Mouse (Mus musculus): ENCODE measurements at regions not wholly inside any gene's neighbourhood (a gene's known extent, or its start where the extent isn't known, plus 50 kb on each side); places are given as distances from the start of the nearest gene placed in this dataset.

DNA sequence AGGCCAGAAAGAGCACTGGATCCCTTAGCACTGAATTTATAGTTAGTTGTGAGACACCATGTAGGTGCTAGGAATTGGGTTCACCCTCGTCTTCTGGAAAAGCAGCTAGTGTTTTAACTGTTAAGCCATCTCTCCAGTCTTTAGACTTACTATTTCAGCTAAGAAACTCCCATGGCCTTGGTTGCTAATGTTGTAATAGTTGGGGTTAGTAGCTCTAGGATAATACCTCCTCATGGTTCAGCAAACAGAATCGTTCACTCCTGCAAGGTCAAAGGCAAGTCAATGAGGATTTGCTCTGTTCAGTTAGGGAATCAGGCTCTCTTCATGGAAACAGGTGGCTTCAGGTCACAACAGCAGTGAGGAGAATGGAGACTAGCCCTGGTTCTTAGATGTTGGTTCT, 118.7 kb upstream of the Kbtbd8 start:
- H3K4me2 ChIP-seq: no peak overlapping the region
- WGBS: 74% methylated on average over 2 of the region's 2 CpGs
- no peaks in the 10 kb centered on the region for H3K36me3 ChIP-seq
- H3K27ac ChIP-seq: no peak overlapping the region
- H3K27me3 ChIP-seq: no peaks in the 10 kb centered on the region
- H3K4me1 ChIP-seq: no peaks in the 10 kb centered on the region
- H3K4me3 ChIP-seq: no peak overlapping the region
- no peak overlapping the region for H3K9ac ChIP-seq
- ATAC-seq (ENCODE audit: borderline replicate concordance, extremely low read depth, low FRiP score, low TSS enrichment): no peak
- H3K9me3 ChIP-seq: no peaks in the 10 kb centered on the region

DNA sequence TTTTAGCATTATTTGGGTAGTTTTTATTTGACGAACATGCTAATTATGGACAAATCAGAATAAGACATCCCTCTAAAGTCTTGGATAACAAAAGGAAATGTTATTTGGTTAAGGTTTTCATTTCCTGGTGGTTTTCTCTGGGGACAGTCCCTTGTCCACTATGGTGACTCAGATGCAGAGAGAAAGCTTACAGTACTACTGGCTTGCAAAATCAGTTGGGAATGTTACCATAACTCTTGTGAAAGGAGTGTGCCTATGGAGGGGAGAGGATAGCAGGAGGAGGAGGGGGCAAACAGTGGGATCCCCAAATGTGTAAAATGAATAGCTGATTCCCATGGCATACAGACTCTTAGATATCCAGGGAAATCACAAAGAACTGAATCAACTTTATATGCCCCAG, 122.7 kb upstream of the Kbtbd8 start:
- Histone ChIP-seq H3K4me1 (no peaks in the 10 kb centered on the region), H3K4me3 (no peak overlapping the region), H3K27me3 (no peaks in the 10 kb centered on the region), H3K4me2 (no peak overlapping the region), H3K9ac (no peak overlapping the region), H3K36me3 (no peaks in the 10 kb centered on the region), H3K9me3 (no peaks in the 10 kb centered on the region), H3K27ac (no peak overlapping the region)
- no peak for ATAC-seq (ENCODE audit: borderline replicate concordance, extremely low read depth, low FRiP score, low TSS enrichment)
- 97% methylated on average over 1 of the region's 1 CpGs for WGBS

DNA sequence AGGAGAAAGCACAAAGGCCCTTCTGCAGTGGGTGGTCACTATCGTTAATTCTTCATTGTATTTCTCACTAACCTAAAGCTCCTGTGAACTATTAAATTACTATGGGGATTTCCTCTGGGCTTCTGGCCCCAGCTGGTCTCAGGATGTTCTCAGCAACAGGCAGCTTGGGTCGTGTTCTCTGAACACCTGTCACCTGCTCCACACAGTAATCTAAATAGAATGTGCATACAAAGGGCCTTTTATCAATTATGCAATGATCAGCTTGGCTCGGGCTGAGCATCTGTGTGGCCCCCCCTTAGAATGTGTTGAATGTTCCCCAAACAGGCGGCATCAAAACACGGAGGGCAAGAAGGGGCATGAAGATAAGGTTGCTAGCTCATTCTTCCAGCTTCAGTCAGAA, 129.6 kb upstream of the Kbtbd8 start:
- H3K36me3 ChIP-seq: no peaks in the 10 kb centered on the region
- no peak for ATAC-seq (ENCODE audit: borderline replicate concordance, extremely low read depth, low FRiP score, low TSS enrichment)
- no peaks in the 10 kb centered on the region for H3K4me1 ChIP-seq
- H3K9me3 ChIP-seq: no peaks in the 10 kb centered on the region
- H3K27me3 ChIP-seq: no peaks in the 10 kb centered on the region
- 49% methylated on average over 5 of the region's 5 CpGs for WGBS
- no peak overlapping the region for H3K4me3 ChIP-seq
- H3K9ac ChIP-seq: no peak overlapping the region
- H3K4me2 ChIP-seq: no peak overlapping the region
- H3K27ac ChIP-seq: no peak overlapping the region

DNA sequence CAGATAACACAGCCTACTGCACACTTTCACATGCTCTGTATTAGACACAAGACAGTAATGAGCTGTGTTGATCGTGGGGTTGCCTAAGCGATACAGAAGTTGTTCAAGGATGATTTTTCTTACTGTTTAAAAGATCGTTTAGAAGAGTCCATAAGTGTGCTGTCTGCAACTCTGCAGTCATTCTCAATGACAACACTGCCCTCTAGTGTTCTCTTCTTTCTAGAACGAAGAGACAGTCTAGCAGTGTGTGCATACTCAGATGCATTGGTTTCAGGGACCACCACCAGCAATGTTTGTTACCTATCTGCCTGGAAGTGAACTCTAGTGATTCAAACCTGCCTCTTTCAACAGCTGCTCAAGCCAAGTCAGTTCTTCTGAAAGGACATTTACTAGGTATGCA, 130.7 kb upstream of the Kbtbd8 start:
- H3K4me3 ChIP-seq: no peak overlapping the region
- 9% methylated on average over 4 of the region's 4 CpGs for WGBS
- ATAC-seq (ENCODE audit: borderline replicate concordance, extremely low read depth, low FRiP score, low TSS enrichment): peak; percentile 81
- no peaks in the 10 kb centered on the region for H3K4me1 ChIP-seq
- no peaks in the 10 kb centered on the region for H3K36me3 ChIP-seq
- no peak overlapping the region for H3K4me2 ChIP-seq
- H3K9ac ChIP-seq: no peak overlapping the region
- no peak overlapping the region for H3K27ac ChIP-seq
- H3K9me3 ChIP-seq: no peaks in the 10 kb centered on the region
- no peaks in the 10 kb centered on the region for H3K27me3 ChIP-seq

DNA sequence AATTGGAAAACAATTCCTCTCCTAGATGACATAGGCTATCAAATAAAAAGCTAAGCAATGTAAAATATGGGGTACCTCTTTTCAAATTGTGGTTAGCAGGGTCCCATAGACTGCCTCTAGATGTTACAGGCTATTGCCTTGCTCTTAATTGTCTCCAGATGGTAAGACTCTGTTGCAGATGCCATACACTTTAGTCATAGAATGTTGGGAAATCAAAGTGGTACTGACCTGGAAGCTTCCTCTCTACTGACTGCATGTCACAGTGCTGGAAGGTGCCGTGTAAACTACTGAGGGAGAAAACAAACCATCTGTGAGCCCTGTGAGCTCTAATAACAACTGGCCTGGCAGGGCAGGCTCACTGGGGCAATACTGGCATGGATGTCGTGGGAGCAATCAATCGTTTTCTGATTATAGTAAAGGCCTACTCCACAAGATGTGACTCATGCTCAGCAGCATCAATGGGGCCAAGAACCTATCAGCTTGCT, 132.6 kb upstream of the Kbtbd8 start:
- ATAC-seq (ENCODE audit: borderline replicate concordance, extremely low read depth, low FRiP score, low TSS enrichment): no peak
- 67% methylated on average over 3 of the region's 3 CpGs for WGBS

DNA sequence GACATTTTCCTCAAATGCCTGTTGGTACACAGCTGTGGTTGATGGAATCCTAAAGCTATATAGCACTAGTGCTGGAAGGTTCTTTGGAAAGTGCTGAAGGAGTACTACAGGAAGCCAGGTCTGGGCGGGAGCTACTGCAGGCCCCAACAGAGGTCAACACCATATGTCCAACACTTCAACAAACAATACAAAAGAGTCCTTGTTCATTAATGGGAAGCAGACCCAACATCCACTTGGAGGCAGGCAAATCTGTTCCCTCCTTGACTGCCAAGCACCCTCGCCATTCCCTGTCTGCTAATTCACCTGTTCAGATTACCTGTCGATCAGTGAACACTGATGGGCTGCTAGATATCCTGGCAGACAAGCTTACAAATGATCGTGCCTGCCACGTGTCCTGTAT, 148.4 kb upstream of the Kbtbd8 start:
- no peak overlapping the region for H3K4me2 ChIP-seq
- H3K9ac ChIP-seq: no peak overlapping the region
- WGBS: 40% methylated on average over 5 of the region's 5 CpGs
- no peak overlapping the region for H3K4me3 ChIP-seq
- peaks cover 3% of the 10 kb centered on the region; the same call in 1 of the 2 replicates for H3K27me3 ChIP-seq
- no peak for ATAC-seq (ENCODE audit: borderline replicate concordance, extremely low read depth, low FRiP score, low TSS enrichment)
- H3K27ac ChIP-seq: no peak overlapping the region
- no peaks in the 10 kb centered on the region for H3K9me3 ChIP-seq
- H3K4me1 ChIP-seq: no peaks in the 10 kb centered on the region
- no peaks in the 10 kb centered on the region for H3K36me3 ChIP-seq

More for the DNA sequence above, 132.6 kb upstream of the Kbtbd8 start:
- no peak overlapping the region for H3K9ac ChIP-seq
- no peak overlapping the region for H3K4me2 ChIP-seq
- no peaks in the 10 kb centered on the region for H3K27me3 ChIP-seq
- H3K36me3 ChIP-seq: no peaks in the 10 kb centered on the region
- H3K4me1 ChIP-seq: no peaks in the 10 kb centered on the region
- H3K9me3 ChIP-seq: no peaks in the 10 kb centered on the region
- H3K27ac ChIP-seq: no peak overlapping the region
- no peak overlapping the region for H3K4me3 ChIP-seq

DNA sequence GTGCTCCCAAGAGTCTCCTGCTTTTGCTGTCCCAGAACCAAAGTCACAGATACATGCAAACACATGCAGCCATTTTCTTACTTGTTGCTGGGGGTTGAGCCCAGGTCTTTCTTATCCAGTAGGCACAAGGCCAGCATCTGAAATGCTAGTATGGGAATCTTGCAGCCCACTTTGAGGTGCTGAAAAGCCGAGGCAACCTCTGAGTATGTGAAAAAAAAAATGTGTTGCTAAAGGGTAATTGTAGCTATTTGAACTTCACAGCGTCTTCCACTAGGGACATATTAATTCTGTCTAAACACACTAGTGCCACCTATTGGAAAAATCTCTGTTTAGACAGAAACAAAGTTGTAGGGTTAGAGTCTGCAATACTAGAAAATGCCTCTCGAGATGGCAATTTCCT, 150.1 kb upstream of the Kbtbd8 start:
- ATAC-seq (ENCODE audit: borderline replicate concordance, extremely low read depth, low FRiP score, low TSS enrichment): no peak
- Histone ChIP-seq H3K27me3 (peaks cover 3% of the 10 kb centered on the region; the same call in 1 of the 2 replicates), H3K36me3 (no peaks in the 10 kb centered on the region), H3K9ac (no peak overlapping the region), H3K4me2 (no peak overlapping the region), H3K4me3 (no peak overlapping the region), H3K4me1 (no peaks in the 10 kb centered on the region), H3K27ac (no peak overlapping the region), H3K9me3 (no peaks in the 10 kb centered on the region)
- WGBS: 5% methylated on average over 3 of the region's 3 CpGs

DNA sequence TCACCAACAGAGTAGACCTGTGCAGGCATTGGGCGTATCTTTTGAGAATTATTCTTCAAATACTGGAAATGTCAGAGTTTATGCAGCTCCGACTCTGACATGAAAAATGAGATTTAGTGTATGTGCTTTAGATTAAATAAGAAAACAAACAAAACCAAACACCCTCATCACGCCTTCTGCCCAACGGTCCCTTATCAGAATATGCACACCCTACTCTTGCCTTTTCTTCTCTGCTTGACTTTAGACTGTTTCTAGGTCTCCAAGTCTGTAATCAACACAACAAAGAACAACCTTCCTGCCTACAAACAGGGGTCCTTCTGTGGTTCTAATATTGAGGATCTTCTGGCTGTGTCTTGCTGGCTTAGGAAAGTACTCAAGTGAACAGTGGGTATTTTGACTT, 153.8 kb upstream of the Kbtbd8 start:
- Histone ChIP-seq H3K4me2 (no peak overlapping the region), H3K36me3 (no peaks in the 10 kb centered on the region), H3K27ac (no peak overlapping the region), H3K27me3 (peaks cover 3% of the 10 kb centered on the region; the same call in 1 of the 2 replicates), H3K4me3 (no peak overlapping the region), H3K9ac (no peak overlapping the region), H3K9me3 (no peaks in the 10 kb centered on the region), H3K4me1 (no peaks in the 10 kb centered on the region)
- WGBS: 38% methylated on average over 4 of the region's 4 CpGs
- ATAC-seq (ENCODE audit: borderline replicate concordance, extremely low read depth, low FRiP score, low TSS enrichment): no peak

DNA sequence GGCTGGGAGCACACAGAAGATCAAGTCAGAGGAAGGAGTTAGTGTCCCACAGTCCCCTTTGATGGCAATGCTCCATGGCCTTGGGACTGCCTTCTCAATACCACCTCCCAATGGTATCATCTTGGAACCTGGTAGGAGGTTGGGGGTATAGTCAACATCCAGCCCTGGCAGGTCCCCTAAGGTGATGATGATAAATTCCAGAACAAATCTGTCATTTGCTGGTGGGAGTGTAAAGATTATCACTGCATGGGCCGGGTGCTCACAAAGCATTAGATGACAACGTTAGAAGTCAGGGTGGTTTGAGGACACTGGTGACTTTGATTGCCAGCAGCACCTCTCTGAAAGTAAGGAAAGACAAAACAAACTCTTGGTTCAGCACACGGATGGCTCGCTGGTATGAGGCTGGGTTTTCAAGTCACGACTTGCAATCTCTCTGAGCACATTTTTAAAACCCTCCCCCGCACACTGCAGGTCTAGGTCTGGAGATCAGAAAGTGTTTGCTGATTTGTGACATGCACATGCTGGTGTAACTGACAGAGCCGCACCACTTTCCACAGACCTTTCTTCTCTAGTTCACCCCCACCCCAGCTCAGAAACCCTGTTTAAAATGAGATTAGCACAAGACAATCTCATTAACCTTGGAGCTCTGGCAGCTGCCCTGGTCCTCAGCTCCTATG, 154.5 kb upstream of the Kbtbd8 start:
- H3K4me3 ChIP-seq: no peak overlapping the region
- H3K27me3 ChIP-seq: 0 out of 2 replicates have a peak, but pooled peaks cover 3% of the 10 kb centered on the region
- no peak overlapping the region for H3K9ac ChIP-seq
- 18% methylated on average over 7 of the region's 7 CpGs for WGBS
- no peak overlapping the region for H3K27ac ChIP-seq
- H3K9me3 ChIP-seq: no peaks in the 10 kb centered on the region
- H3K4me2 ChIP-seq: no peak overlapping the region
- H3K36me3 ChIP-seq: no peaks in the 10 kb centered on the region
- ATAC-seq (ENCODE audit: borderline replicate concordance, extremely low read depth, low FRiP score, low TSS enrichment): no peak
- no peaks in the 10 kb centered on the region for H3K4me1 ChIP-seq

DNA sequence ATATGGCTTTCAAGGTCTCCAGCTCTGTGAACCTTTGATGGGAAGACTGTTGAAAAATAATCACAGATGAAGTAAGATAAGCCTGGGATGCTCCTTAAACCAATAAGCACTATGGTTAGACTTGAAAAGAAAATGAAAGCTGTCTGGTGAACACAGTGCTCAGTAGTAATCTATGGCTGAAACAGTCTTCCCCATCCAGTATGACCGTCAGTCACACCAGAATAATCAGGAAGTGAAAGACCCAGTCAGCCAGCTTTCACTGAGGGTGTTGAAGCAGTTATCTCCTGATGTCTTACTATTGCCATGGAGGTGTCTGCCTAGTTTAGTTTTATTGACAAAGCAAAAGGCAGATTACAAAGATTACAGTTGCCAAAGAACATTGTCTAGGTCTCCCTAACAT, 155.2 kb upstream of the Kbtbd8 start:
- no peak overlapping the region for H3K27ac ChIP-seq
- H3K4me1 ChIP-seq: no peaks in the 10 kb centered on the region
- H3K27me3 ChIP-seq: 0 out of 2 replicates have a peak, but pooled peaks cover under 1% of the 10 kb centered on the region
- 71% methylated on average over 1 of the region's 1 CpGs for WGBS
- H3K4me3 ChIP-seq: no peak overlapping the region
- no peaks in the 10 kb centered on the region for H3K36me3 ChIP-seq
- no peak overlapping the region for H3K4me2 ChIP-seq
- H3K9ac ChIP-seq: no peak overlapping the region
- no peaks in the 10 kb centered on the region for H3K9me3 ChIP-seq
- no peak for ATAC-seq (ENCODE audit: borderline replicate concordance, extremely low read depth, low FRiP score, low TSS enrichment)

DNA sequence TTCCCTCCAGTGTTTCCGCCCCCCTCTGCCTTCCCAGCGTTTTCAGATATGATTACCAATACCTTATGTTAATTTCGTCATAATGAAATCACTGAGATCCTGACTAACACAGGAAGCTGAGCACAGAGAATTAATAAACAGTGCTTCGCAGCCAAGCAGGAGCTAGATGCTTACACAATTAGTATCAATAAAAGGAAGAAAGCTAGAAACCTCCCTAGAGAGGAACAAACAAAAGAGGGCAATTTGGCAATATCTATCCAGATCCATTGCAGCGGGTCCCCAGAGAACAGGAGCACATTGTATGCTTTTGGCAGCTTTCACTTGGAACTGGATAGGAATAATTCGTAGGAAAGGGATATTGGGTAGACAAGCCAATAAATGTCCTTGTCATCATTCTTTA, 159.1 kb upstream of the Kbtbd8 start:
- Histone ChIP-seq H3K36me3 (no peaks in the 10 kb centered on the region), H3K4me2 (no peak overlapping the region), H3K27me3 (no peaks in the 10 kb centered on the region), H3K4me3 (no peak overlapping the region), H3K9ac (no peak overlapping the region), H3K9me3 (no peaks in the 10 kb centered on the region), H3K4me1 (no peaks in the 10 kb centered on the region), H3K27ac (no peak overlapping the region)
- no peak for ATAC-seq (ENCODE audit: borderline replicate concordance, extremely low read depth, low FRiP score, low TSS enrichment)
- WGBS: 59% methylated on average over 6 of the region's 6 CpGs

DNA sequence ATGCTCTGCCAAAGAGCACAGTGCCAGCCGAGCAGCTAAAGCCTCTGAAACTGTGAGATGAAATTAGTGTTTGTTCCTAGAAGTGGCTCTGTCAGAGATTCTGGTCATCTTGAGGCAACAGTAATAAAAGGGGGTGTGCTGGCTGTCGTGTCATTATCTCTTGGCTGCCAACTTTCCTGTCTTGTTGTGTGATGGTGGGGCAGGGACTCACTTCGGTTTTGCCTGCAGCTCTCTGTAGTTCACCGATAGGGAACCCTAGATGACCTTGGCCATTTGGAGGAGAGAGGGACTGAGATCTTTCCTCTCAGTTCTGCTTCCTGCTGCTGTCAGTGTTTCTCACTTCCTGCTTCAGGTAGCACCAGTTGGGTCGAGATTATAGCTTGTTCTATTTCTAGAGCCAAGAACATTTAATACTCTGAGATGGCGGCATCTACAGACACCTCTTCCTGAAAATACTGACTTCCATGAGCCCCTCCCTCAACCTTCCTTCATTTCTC, 159.8 kb upstream of the Kbtbd8 start:
- H3K27ac ChIP-seq: no peak overlapping the region
- no peaks in the 10 kb centered on the region for H3K27me3 ChIP-seq
- no peak overlapping the region for H3K4me2 ChIP-seq
- no peaks in the 10 kb centered on the region for H3K36me3 ChIP-seq
- no peaks in the 10 kb centered on the region for H3K4me1 ChIP-seq
- H3K9ac ChIP-seq: no peak overlapping the region
- no peak overlapping the region for H3K4me3 ChIP-seq
- 67% methylated on average over 6 of the region's 6 CpGs for WGBS
- ATAC-seq (ENCODE audit: borderline replicate concordance, extremely low read depth, low FRiP score, low TSS enrichment): no peak
- H3K9me3 ChIP-seq: no peaks in the 10 kb centered on the region
